Mouse (Mus musculus) cerebellum, adult 2 months (tissue): ENCODE results near the gene Soga3.

Source experiments
- CTCF ChIP-seq: fragments of 200-500 bp; IDR thresholded peaks from 2 replicates; pipeline ENCODE4 v1.5.1; 2011; ENCODE audit warnings: low read depth, mild to moderate bottlenecking, control low read depth, low read length, moderate library complexity, borderline replicate concordance; ENCODE audit not compliant: insufficient read depth
- POLR2A ChIP-seq: fragments of 200-500 bp; IDR thresholded peaks from 2 replicates; pipeline ENCODE4 v1.6.1; 2011; ENCODE audit warnings: low read length, control low read depth, borderline replicate concordance; ENCODE audit not compliant: insufficient read depth

DNA sequence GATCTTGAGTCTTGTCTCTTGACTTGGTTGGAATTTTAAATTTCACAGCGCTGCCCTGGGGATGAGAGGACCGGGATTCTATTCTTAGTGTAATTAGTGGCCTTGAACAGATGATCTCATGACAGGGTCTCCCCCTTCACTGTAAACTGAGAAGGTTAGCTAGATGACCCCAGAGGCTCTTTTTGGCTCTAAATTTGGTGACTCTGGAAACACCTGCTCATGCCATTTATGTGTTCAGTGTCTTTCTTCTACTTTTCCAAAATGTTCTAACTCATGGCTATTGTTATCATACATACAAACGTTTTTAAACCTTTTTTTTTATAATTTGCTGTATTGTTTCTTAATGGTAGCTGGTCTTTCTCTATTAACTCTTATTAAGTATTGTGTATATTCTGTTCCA, 65.1 kb downstream of the Soga3 start:
- TF ChIP-seq CTCF (no peak), POLR2A (no peak)
